Mouse (Mus musculus) megakaryocyte, embryonic 14.5 days (primary cell): ENCODE results near the gene Gm3646.

Experiments
- FLI1 ChIP-seq: IDR thresholded peaks from 2 replicates; pipeline ENCODE4 v1.6.1; 2012; ENCODE audit warnings: low read length, inconsistent platforms, mixed read lengths
- GATA1 ChIP-seq: IDR thresholded peaks from 3 replicates; pipeline ENCODE4 v1.6.1; 2012; ENCODE audit warnings: mixed read lengths, low read length, inconsistent platforms, borderline replicate concordance

GRCm38 (mm10) chr1:39784632-39785031 lies 20.5 kb downstream of the Gm3646 start:
- TF ChIP-seq FLI1 (no peak), GATA1 (no peak)
